Mouse (Mus musculus) yolk sac, embryonic 10.5 days (tissue): ENCODE measurements at regions not wholly inside any gene's neighbourhood (a gene's known extent, or its start where the extent isn't known, plus 50 kb on each side); places are given as distances from the start of the nearest gene placed in this dataset.
A peak's percentile ranks its signal among the peaks of the same experiment; 100 is the strongest.

Experiments
- DNase-seq: peaks from one replicate; pipeline ENCODE4 v3.0.0-alpha.2; 2017; ENCODE audit warnings: low spot score

DNA sequence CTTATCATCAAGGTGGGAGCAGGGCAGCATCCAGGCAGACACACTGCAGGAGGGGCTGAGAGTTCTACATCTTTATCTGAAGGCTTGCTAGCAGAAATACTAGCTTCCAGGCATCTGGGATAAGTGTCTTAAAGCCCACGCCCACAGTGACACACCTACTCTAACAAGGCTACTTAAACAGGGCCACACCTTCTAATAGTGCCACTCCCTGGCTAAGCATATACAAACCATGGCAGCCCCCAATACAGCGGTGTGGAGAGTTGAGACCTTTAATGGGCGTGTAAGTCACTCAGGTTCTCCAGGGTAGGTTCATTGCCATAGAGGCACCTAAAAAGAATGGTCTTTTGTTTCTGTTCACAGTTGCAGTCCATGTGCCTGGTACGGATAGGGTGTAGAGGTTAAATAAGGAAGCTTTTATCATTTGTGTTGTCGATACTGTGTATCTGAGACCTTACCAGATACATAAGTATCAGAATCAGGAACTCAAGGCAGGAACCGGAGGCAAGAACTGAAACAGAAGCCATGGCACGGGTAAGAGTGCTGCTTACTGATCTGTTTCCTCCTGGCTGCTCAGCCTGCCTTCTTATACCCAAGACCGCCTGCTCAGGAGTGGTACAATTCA, 69.0 kb upstream of the Atrnl1 start:
- no peak for DNase-seq

DNA sequence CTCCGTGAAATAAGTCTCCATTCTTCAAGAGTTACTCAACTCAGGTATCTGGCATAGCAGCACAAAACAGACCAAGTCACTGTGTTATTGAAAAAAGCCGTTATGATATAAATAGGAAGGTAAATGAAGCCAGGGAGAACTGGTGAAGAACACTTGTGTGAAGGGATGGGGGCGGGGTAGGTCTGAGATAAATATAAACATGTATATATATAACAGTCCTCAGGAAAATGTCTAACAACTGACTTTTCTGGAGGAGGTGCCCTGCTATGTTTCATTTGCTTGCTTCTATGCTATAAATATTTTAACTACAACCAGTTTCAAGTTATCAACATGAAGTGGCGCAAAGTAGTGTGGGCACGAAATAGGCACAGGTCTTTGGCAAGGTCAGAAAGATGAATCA, 68.3 kb upstream of the Atrnl1 start:
- DNase-seq: no peak

DNA sequence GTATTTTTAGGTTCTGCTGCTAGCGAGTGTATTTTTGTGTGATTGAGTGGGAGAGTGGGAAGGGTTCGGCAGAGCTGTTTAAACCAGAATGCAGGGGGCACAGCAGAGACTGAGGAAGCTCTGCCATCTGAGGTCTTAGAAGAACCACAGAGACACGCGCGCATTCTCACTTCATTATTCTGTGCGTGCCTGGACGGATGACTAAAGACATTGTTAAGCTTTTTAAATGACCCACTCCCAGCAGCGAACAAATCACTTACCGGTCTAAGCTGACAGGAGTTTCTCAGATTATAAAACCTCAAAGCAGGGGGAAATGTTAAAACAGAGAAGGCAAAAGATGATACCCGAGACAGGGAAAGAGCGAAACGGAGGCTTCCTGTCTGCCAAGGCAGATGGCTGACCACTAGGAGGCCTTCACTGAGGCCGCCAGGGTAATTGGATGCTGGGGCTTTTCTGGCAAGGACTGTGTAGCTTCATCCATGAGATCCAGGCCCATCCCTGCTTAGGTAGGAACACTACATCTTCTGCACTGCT, 67.1 kb upstream of the Atrnl1 start:
- DNase-seq: no peak

DNA sequence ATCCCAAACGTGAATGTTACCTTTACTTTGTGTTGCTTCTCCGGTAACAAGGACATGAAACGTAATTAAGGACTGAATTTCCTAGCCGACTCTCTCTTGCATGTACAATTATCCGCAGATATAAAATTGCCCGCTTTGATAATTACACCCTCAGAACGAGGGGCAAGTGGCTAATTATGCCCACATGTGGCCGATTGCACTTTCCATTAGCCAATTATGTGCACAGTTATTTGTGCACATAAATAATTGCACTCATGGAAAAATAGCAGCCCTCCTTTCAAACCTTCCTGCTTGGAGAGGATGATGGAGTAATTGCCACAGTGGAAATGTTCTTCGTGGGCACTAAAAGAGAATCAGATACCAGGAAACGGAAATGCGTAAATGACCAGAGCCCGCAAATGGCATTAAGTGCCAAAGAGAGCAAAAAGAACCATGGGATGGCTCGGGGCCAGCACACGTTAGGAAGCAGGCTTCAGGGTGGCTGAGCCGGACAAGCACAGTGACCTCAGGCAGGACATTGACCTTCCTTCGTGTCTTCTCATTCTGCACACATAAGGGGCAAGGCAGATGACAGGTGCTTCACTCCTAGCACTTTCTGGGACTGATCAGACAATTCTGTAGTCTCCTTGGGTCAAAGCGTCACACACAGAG, 66.5 kb upstream of the Atrnl1 start:
- DNase-seq: no peak

DNA sequence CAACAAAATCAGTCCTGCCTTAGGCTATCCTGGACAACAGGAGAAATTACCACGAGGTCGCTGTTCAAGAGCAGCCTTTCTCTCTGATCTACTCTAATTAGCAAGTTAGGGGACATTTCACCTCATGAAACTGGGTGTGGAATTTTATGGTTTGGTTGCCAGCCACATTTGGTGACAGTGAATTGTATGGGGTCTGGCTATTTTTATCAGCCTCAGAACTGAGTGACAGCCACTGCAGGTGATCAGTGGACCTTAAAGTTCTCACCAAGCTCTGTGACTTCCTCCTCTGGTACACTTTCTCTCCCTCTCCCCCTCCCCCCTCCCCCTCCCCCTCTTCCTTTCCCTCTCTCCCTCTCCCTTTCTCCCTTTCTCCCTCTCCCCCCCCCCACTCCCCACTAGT, 65.8 kb upstream of the Atrnl1 start:
- DNase-seq: no peak

DNA sequence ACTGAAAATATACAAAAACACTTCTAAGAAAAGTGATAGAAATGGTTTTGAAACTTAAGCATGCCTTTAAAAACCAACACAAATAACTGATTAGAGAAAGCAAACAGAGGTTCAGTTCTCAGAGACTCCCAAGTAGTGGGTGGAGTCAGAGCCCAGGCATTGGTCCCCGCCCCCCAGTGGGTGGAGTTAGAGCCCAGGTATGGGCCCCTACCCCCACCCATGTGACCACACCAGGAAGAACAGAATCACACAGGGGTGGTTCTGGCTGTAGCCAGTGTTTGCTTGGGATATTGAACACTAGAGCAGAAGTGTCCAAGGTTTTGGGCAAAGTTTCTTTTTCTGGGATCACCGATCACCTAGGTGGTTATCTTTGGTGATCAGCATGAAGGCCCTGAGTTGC, 64.8 kb upstream of the Atrnl1 start:
- peak; percentile 43 for DNase-seq

DNA sequence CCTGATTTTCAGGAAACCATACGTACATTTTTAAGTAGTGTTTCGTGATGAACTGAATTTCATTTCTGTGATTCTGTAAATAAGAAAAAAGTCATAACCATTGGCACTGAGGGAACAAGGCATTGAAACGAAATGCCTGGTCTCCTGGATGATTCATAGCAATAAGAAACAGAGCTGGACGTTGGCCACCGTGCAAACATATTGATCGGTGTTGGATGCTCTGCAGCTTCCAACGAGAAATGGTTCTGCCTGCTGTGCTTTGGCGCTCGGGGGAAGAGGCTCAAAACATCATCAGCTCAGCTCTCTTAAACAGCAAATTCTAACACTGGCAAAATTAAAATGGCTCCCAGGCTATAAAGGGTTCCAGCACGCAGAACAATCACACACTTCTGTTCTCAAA, 64.3 kb upstream of the Atrnl1 start:
- no peak for DNase-seq

DNA sequence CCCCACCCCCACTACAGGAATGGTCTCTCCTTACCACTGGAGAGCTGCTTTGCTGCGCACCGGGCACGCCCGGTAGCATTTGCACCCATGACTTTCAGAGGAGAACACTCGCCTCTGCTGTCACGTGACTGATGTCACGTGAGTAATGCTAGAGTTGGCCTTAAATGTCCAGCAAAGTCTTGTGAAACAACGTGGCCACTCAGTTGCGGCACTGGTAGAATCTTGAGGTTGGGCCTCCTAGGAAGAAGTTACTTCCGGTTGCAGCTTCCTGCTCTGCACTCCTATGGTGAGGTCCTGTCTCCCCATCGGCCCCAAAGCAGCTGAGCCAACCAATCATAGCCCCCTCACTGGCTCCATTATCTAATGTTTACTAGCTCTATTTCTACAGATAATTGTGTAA, 62.7 kb upstream of the Atrnl1 start:
- DNase-seq: no peak

DNA sequence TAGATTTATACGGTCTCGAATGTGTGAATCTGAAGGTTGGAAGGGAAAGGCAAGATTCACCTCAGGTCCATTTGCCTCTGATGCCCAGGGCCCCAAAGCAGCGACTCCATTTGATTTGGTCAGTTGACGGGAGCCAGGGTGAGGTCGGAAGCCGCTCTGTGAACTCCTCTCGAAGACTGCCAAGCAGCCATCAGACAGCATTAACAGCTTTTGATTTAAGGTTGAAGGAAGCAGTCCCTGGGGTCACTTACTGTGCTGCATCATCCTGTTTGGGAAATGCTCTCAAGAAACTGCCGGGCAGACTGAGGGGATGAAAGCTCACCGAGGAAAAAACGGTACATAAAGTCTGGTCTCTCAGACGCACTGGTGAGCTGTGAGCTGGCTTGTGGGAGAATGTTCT, 62.2 kb upstream of the Atrnl1 start:
- DNase-seq: no peak

DNA sequence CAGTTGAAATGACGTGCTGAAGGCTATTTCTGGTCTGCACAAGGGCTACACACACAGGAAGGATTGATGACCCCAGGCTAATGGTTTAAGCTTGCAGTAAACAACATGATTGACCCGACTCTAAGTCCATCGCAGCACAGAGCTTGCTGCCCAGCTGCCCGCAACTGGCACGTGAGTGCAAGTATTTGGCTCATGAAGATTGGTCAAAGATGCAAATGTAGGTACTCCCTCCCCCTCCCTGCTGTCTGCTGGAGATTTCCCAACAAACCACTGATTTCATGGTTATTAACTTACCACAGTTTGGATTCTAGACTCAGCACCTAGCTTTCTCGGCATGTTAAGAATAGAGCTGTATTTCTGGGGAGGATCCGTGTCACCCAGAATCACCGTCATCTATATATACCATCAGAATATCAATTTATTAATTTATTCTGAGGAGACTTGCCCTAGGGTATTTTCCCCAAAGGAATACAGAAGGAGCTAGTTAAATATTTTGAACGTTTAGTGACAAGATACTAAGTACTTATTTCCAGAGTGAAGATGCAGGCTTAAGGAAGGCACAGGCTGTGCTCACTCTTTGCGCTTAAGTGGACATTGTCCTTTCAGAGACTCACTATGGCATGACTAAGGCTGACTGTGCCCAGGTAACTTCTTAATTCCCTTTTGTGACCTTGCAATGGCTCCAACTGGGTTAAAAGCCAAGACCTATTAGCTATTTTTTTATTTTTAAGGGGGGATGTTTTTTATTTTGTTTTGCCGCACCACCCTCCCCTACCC, 57.7 kb upstream of the Atrnl1 start:
- DNase-seq: no peak

DNA sequence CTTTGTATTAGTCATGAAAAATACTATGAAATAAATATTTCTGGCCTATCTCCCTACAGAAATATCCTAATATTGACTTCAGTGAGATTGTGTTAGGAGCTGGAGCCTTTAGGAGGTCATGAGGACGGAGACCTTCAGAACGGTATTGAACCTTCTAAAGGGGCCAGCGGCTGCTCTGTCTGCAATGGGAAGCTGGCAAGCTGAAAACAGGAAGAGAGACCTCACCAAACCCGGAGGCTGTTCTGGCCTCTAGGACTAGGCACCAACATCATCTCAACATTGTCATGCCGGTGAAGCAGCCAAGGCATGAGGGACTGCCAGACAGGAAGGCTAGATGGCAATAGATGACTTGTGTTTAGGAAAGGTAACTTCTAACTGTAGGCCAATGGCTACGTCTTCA, 56.7 kb upstream of the Atrnl1 start:
- DNase-seq: no peak

DNA sequence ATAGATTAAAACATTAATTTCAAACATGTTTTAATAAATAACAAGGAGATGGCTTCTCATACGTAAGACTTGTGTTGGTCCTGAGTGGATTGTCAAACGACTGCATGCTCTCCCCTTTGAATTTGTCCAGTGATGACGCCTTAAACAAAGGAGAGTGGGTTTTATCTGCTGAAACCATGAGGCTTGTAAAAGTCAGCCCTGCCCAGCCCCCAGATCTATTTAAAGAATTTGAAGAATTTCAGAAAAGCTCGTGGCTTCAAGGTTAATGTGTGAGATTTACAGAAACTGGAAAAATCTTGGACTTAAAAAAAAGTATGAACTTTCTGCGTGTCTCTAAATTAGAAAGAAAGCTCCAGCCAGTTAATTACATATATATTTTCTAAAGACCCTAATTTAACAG, 55.5 kb upstream of the Atrnl1 start:
- no peak for DNase-seq

DNA sequence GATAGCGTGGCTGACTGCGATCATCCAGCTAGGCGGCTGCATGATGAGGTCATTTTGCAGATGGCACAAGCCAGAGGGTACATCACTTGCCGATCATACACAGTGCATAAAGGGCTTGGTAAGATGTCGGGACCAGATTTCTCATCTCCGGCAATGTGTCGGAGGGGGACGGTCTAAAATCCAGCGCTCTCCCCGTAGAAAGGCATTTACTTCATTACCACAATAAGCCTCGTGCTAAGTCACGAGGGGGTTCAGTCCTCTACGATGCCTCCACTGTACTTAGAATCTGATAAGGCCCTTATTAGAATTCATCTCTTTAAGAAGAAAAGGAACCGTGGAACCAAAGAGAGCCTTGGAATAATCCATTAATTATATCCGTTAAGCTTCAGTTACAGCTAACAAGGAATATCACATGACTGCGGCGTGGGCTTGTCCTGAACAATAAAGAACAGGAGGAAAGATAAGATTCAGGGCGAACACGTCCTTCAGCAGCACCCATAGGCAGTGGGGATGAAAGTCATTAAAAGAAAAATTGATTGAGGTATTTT, 52.3 kb upstream of the Atrnl1 start:
- no peak for DNase-seq

DNA sequence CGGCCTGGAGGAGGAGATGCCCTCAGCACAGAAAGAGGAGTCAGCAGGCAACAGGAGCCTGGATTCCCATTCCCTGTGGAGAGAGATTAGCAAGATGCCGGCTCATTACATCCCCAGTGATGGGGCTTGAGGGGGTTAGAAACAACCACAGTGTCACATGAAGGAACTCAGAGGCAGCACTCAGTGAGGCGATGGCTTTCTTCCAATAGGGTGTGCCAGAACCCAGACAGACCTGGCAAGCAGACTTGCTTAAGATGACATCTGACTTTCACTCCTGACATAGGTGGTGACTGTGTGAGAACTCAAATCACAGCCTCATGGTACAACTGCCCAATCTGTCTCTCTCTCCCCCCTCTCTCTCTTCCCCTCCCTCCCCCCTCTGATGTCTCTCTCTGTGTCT, 50.1 kb upstream of the Atrnl1 start:
- no peak for DNase-seq
